Mouse (Mus musculus): ENCODE measurements at regions not wholly inside any gene's neighbourhood (a gene's known extent, or its start where the extent isn't known, plus 50 kb on each side); places are given as distances from the start of the nearest gene placed in this dataset.

DNA sequence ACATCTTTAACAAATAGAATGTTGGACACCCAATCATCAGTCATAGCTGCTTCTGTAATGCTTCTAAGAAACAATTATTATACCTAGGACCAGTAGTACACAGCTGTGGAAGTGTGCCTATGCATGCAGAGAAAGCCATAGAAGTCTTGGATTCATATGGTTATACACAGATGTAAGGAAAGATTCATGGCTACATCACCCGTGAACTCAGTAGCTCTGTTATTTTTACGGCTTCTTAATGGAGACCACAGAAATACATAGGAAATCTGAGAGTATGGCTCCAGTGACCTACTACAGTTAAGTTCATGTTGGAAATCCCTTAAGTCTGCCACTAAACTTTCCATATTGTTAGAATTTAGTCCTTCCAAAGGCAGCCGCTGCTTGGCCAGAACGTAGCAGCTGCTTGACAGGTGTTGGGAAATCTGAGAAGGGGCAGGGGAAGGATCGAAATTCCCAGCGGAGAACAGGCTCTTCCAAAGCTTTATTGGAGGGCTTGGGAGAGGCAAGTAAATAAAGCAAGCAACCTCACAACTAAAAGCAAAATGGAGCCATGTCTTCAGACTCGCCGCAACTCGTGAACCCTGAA is 78.8 kb upstream of the Ankfn1 start:
- Histone ChIP-seq H3K9me3 (no peaks in the 10 kb centered on the region), H3K4me3 (replicated peaks) (no peak overlapping the region), H3K4me2 (replicated peaks) (no peak overlapping the region), H3K27ac (no peak overlapping the region), H3K27me3 (no peaks in the 10 kb centered on the region), H3K9ac (replicated peaks) (no peak overlapping the region), H3K36me3 (no peaks in the 10 kb centered on the region), H3K4me1 (replicated peaks) (no peaks in the 10 kb centered on the region)
- 82% methylated on average over 9 of the region's 9 CpGs for WGBS
- ATAC-seq: no peak

DNA sequence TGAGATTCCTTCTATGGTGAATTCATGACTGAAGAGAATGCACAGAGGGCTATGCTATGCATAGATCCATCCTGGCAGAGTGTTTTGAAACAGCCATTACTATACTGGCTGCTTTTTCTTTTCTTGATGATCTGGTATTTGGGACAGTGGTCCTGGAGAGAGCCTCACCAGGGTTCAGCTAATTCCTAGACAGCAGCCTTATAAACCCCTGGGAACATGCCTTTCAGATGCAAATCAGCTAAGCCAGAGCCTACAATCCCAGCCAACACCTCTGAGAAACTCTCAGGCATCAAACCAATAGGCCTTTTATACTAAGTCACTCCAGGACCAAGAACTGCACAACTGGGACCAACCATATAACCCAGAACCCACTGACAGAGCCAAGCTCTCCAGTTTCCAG is 64.4 kb upstream of the Ankfn1 start:
- H3K27ac ChIP-seq: no peak overlapping the region
- ATAC-seq: no peak
- H3K36me3 ChIP-seq: no peaks in the 10 kb centered on the region
- H3K9me3 ChIP-seq: no peaks in the 10 kb centered on the region
- peaks cover 13% of the 10 kb centered on the region for H3K4me1 ChIP-seq (replicated peaks)
- H3K9ac ChIP-seq (replicated peaks): no peak overlapping the region
- no peak overlapping the region for H3K4me3 ChIP-seq (replicated peaks)
- no peaks in the 10 kb centered on the region for H3K27me3 ChIP-seq
- no peak overlapping the region for H3K4me2 ChIP-seq (replicated peaks)

DNA sequence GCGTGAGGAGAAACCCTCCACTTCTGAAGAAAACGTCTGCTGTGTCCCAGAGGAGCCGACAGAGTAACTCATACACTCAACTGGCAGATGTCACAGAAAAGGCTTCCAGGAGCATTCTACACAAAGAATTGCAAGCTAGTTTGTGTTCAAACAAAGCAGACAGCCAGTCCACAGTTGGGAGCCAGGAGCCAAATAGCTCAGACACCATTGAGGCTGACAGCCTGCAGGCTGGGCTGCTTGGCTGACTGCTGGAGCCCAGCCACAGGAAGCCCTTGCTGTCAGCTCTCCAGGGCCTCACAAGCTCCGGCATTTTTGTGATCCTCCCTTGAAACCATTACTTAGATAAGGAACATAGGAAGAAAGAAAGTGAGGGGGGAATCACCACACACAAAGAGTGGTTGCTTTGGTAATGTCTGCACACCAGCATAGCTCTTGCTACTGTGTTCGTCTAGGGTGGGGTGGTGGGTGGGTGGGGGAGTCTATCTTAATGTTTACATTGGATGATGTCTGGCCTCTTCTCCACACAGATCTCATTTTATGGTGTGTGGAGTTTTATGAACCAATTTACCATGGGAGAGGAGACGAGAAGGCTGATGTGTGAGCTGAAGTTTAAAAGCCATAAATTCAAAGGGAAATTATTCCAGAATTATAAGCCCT is 62.3 kb upstream of the Ankfn1 start:
- Histone ChIP-seq H3K4me1 (replicated peaks) (peaks cover 13% of the 10 kb centered on the region), H3K9me3 (no peaks in the 10 kb centered on the region), H3K36me3 (no peaks in the 10 kb centered on the region), H3K9ac (replicated peaks) (0 out of 2 replicates have a peak overlapping the region, but pooled peaks have one; percentile 15), H3K27me3 (no peaks in the 10 kb centered on the region), H3K4me3 (replicated peaks) (no peak overlapping the region), H3K4me2 (replicated peaks) (no peak overlapping the region), H3K27ac (peak overlapping the region; percentile 17; the same call in 1 of the 2 replicates)
- WGBS: 17% methylated on average over 6 of the region's 6 CpGs
- peak; percentile 63; the same call in 1 of the 2 replicates for ATAC-seq

DNA sequence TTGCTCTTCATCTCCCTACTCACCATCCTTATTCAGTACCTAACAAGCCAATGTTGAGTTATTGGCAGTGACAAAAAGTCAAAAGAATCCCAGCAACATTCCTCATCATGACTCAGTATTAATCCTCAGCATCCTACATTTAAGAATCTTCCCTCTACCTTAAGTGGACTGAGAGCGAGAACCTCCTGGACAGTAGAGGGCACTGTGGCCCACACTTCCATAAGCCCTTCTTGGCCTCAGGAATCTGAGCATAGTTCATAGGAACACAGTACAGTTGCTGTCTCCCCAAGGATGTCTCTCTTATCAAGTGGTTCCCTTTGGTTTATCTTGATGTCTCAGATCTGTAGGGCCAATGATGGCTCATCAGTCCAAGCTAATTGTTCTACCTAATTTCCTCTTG is 60.5 kb upstream of the Ankfn1 start:
- no peaks in the 10 kb centered on the region for H3K27me3 ChIP-seq
- WGBS: 97% methylated on average over 1 of the region's 1 CpGs
- ATAC-seq: no peak
- H3K36me3 ChIP-seq: no peaks in the 10 kb centered on the region
- no peak overlapping the region for H3K27ac ChIP-seq
- H3K4me1 ChIP-seq (replicated peaks): peaks cover 13% of the 10 kb centered on the region
- no peak overlapping the region for H3K4me2 ChIP-seq (replicated peaks)
- H3K4me3 ChIP-seq (replicated peaks): no peak overlapping the region
- H3K9ac ChIP-seq (replicated peaks): no peak overlapping the region
- no peaks in the 10 kb centered on the region for H3K9me3 ChIP-seq

DNA sequence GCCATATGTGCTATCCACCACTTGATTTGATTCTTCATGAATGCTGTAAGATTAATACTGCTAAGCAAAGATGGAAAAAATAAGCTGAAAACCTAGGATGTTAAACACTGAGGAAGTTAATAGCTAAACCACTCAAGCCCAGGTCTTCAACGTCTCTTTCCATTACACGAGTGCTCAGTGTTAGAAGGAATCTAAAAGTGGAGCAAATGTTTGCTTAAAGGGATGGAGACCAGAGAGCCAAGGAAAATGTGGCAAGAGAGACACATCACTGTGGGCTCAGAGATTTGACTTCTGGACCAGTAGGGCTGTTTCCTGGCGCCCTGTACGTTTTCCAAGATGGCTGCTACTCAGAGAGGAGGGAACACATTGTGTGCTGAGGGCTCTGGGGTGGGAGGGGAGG is 59.4 kb upstream of the Ankfn1 start:
- no peak overlapping the region for H3K27ac ChIP-seq
- WGBS: 90% methylated on average over 4 of the region's 4 CpGs
- H3K36me3 ChIP-seq: no peaks in the 10 kb centered on the region
- H3K27me3 ChIP-seq: no peaks in the 10 kb centered on the region
- no peak for ATAC-seq
- H3K4me2 ChIP-seq (replicated peaks): no peak overlapping the region
- no peak overlapping the region for H3K4me3 ChIP-seq (replicated peaks)
- H3K9ac ChIP-seq (replicated peaks): no peak overlapping the region
- no peaks in the 10 kb centered on the region for H3K9me3 ChIP-seq
- peaks cover 11% of the 10 kb centered on the region for H3K4me1 ChIP-seq (replicated peaks)

DNA sequence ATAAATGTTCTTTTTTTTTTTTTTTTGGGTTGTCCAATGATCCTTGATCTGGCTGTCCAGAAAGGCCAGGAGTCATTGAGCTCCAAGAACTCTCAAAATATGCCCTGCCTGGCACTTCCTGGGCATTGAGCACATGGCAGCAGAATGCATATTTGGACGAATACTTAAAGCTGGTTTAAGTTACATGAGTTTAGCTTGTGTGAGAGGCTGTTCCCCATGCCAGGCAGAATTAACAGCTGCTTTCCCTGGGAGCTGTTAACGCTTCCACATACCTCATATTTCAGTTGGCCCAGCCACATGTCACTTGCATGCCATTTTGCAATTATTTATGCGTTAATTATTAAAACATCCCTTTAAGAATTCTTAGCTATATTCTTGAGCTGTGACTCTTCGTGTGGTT is 56.6 kb upstream of the Ankfn1 start:
- no peak overlapping the region for H3K27ac ChIP-seq
- no peak overlapping the region for H3K9ac ChIP-seq (replicated peaks)
- no peaks in the 10 kb centered on the region for H3K36me3 ChIP-seq
- no peak overlapping the region for H3K4me2 ChIP-seq (replicated peaks)
- H3K4me1 ChIP-seq (replicated peaks): no peaks in the 10 kb centered on the region
- H3K9me3 ChIP-seq: no peaks in the 10 kb centered on the region
- WGBS: 90% methylated on average over 4 of the region's 4 CpGs
- no peak for ATAC-seq
- no peak overlapping the region for H3K4me3 ChIP-seq (replicated peaks)
- H3K27me3 ChIP-seq: no peaks in the 10 kb centered on the region

DNA sequence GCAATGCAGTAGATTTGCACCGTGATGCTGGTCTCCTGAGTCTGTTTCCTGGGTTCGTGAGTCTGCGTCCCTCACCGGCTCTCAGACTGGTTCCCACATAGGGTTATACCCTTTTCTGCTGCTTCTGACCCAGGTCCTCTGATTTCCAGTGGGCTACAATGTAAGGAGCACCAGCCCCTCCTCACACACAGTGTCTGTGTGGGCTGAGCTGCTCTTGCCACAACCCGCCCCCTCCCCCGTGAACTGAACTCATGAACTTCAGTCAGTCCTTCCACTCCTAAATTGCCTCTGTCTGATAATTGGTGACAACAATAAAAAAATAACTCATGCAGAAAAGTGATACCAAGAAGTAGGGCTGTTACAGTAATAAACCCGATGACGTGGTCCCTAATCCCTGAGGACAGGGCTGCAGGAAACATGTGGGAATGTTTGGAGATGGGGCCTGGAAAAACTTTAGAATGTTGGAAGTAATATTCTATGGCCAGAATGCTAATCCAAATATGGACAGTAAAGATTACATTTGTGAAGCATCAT is 54.2 kb upstream of the Ankfn1 start:
- Histone ChIP-seq H3K9me3 (no peaks in the 10 kb centered on the region), H3K27me3 (no peaks in the 10 kb centered on the region), H3K27ac (no peak overlapping the region), H3K4me3 (replicated peaks) (no peak overlapping the region), H3K36me3 (no peaks in the 10 kb centered on the region), H3K4me1 (replicated peaks) (no peaks in the 10 kb centered on the region), H3K4me2 (replicated peaks) (no peak overlapping the region), H3K9ac (replicated peaks) (no peak overlapping the region)
- no peak for ATAC-seq
- 92% methylated on average over 8 of the region's 8 CpGs for WGBS
